Comparison of ENCODE assay signal across 9 mouse cellular contexts in the genomic region with DNA sequence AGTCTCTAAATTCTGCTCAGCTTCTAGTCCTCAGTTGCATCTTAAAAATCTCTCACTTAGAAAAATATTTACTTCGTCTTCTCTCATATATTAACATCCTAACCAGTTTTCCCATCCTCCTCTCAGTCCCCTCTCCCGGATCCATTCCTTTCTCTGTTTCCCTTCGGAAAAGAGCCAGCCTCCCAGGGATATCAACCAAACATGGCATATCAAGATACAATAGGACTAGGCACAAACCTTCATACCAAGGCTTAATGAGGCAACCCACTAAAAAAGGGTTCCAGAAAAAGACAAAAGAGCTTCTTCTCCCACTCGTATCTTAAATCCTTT. TPM values are rescaled to one million over a fixed set of nuclear protein-coding genes. Genes with fewer than 3 reads are reported as not detected.
DNase-seq lines count a peak whose midpoint lies in the region; ATAC-seq and TF ChIP-seq lines count a peak whose summit lies in the region.
"Had no signal": no experiment of that assay in that cellular context is flagged by ENCODE, and none has a peak within 500 bp of the region (broad histone marks: within the 10 kb centered on the region; RNA-seq: fewer than 3 reads in every experiment).

No protein-coding gene starts in this region.

- H3K4me2 ChIP-seq in kidney, embryonic 14.5 days (replicated peaks; ENCODE audit: low read depth, low read length), result peak overlapping the region; percentile 46
- H3K4me2 ChIP-seq in hindbrain, embryonic 15.5 days, result peak overlapping the region; percentile 56
- peak overlapping the region; percentile 54 for H3K4me2 ChIP-seq in midbrain, embryonic 15.5 days

- peak overlapping the region; percentile 49 for H3K4me3 ChIP-seq in kidney, embryonic 14.5 days (ENCODE audit: low read length)
- H3K4me3 ChIP-seq in bone marrow macrophage, adult 2 months (ENCODE audit: insufficient read depth, low read length), result peak overlapping the region; percentile 78
- H3K4me3 ChIP-seq in hindbrain, embryonic 15.5 days, result peak overlapping the region; percentile 61
- H3K4me3 ChIP-seq in midbrain, embryonic 15.5 days, result peak overlapping the region; percentile 64

- H3K9me3 ChIP-seq in kidney, embryonic 14.5 days (ENCODE audit: control insufficient read depth, low read length), result no peaks in the 10 kb centered on the region
- H3K9me3 ChIP-seq in hindbrain, embryonic 15.5 days, result no peaks in the 10 kb centered on the region
- H3K9me3 ChIP-seq in midbrain, embryonic 15.5 days, result no peaks in the 10 kb centered on the region

- no peak for TF ChIP-seq POLR2A in bone marrow macrophage, adult 2 months (IDR thresholded peaks at IDR 0.05; ENCODE audit: borderline replicate concordance, low read depth, low read length)

- no peak for TF ChIP-seq CTCF in bone marrow macrophage, adult 2 months (IDR thresholded peaks at IDR 0.05; ENCODE audit: low read depth, low read length)

- 25% methylated on average over 4 of the region's 4 CpGs for WGBS in kidney, embryonic 14.5 days
- 27% methylated on average over 4 of the region's 4 CpGs for WGBS in hindbrain, embryonic 15.5 days
- WGBS in midbrain, embryonic 15.5 days, result 21% methylated on average over 4 of the region's 4 CpGs

- H3K36me3 ChIP-seq in kidney, embryonic 14.5 days (ENCODE audit: control insufficient read depth, insufficient read depth, low read length), result no peaks in the 10 kb centered on the region
- no peaks in the 10 kb centered on the region for H3K36me3 ChIP-seq in hindbrain, embryonic 15.5 days
- no peaks in the 10 kb centered on the region for H3K36me3 ChIP-seq in midbrain, embryonic 15.5 days (replicated peaks)

- no peaks in the 10 kb centered on the region for H3K27me3 ChIP-seq in kidney, embryonic 14.5 days (ENCODE audit: control insufficient read depth, insufficient read depth, low read length)
- H3K27me3 ChIP-seq in hindbrain, embryonic 15.5 days, result no peaks in the 10 kb centered on the region
- no peaks in the 10 kb centered on the region for H3K27me3 ChIP-seq in midbrain, embryonic 15.5 days (replicated peaks)

- H3K27ac ChIP-seq in kidney, embryonic 14.5 days (ENCODE audit: low read depth, low read length), result peak overlapping the region; percentile 82
- H3K27ac ChIP-seq in bone marrow macrophage, adult 2 months (ENCODE audit: insufficient read depth, low read depth, low read length), result peak overlapping the region; percentile 50
- H3K27ac ChIP-seq in hindbrain, embryonic 15.5 days (replicated peaks), result peak overlapping the region; percentile 91
- peak overlapping the region; percentile 89 for H3K27ac ChIP-seq in midbrain, embryonic 15.5 days

- ATAC-seq in kidney, embryonic 14.5 days (ENCODE audit: low FRiP score, low TSS enrichment), result 0 out of 2 replicates have a peak, but pooled peaks have one; percentile 36
- 0 out of 2 replicates have a peak, but pooled peaks have one; percentile 13 for ATAC-seq in hindbrain, embryonic 15.5 days (ENCODE audit: low FRiP score, low read depth)
- no peak for ATAC-seq in midbrain, embryonic 15.5 days (replicated peaks)

- peak overlapping the region; percentile 48; the same call in 1 of the 2 replicates for H3K9ac ChIP-seq in kidney, embryonic 14.5 days (ENCODE audit: low read depth, low read length)
- H3K9ac ChIP-seq in hindbrain, embryonic 15.5 days, result peak overlapping the region; percentile 58
- H3K9ac ChIP-seq in midbrain, embryonic 15.5 days, result peak overlapping the region; percentile 61

- H3K4me1 ChIP-seq in kidney, embryonic 14.5 days (ENCODE audit: control insufficient read depth, insufficient read depth, low read length), result no peaks in the 10 kb centered on the region
- no peaks in the 10 kb centered on the region for H3K4me1 ChIP-seq in bone marrow macrophage, adult 2 months (ENCODE audit: control insufficient read depth, insufficient read depth, low read length)
- H3K4me1 ChIP-seq in hindbrain, embryonic 15.5 days (replicated peaks), result 0 out of 2 replicates have a peak, but pooled peaks cover 8% of the 10 kb centered on the region
- H3K4me1 ChIP-seq in midbrain, embryonic 15.5 days, result 0 out of 2 replicates have a peak, but pooled peaks cover 3% of the 10 kb centered on the region

- no peak for DNase-seq in kidney, adult 11 months
- no peak for DNase-seq in urinary bladder, postnatal 36 days (ENCODE audit: low spot score in 2 of 2)
- no peak for DNase-seq in layer of hippocampus, adult 9-11 months
- DNase-seq in adrenal gland, postnatal 36 days, result no peak

RNA-seq across cellular contexts. Expression of gene Slc25a14, which starts 0.2 kb away (rescaled TPM):
- 13.5 and 16.4 TPM in 2 replicates for polyA plus RNA-seq in kidney, embryonic 14.5 days (2014; fragmentation: Nextera tagmentation; extraction: Ambion mirVana)
- 5.0 and 6.9 TPM in 2 replicates for polyA plus RNA-seq in bone marrow macrophage, adult 2 months (2012; ENCODE audit: insufficient read depth, insufficient read length, missing spikeins)
- 41.7 and 44.3 TPM in 2 replicates for polyA plus RNA-seq in hindbrain, embryonic 15.5 days (2015; fragmentation: Nextera tagmentation; extraction: Ambion mirVana)
- polyA plus RNA-seq in midbrain, embryonic 15.5 days (2015; fragmentation: Nextera tagmentation; extraction: Ambion mirVana), result 42.0 and 43.4 TPM in 2 replicates
- 10 to 100 TPM; 11.9 to 15.3 TPM for total RNA-seq in adrenal gland, postnatal 36 days (2021)

RNA-seq across cellular contexts. Expression of gene Zfp280c, which starts 28.7 kb away (rescaled TPM):
- polyA plus RNA-seq in kidney, embryonic 14.5 days (2014; fragmentation: Nextera tagmentation; extraction: Ambion mirVana), result 18.5 and 20.4 TPM in 2 replicates
- polyA plus RNA-seq in bone marrow macrophage, adult 2 months (2012; ENCODE audit: insufficient read depth, insufficient read length, missing spikeins), result 8.1 and 11.4 TPM in 2 replicates
- polyA plus RNA-seq in hindbrain, embryonic 15.5 days (2015; fragmentation: Nextera tagmentation; extraction: Ambion mirVana), result 7.7 and 9.9 TPM in 2 replicates
- polyA plus RNA-seq in midbrain, embryonic 15.5 days (2015; fragmentation: Nextera tagmentation; extraction: Ambion mirVana), result 9.2 and 9.3 TPM in 2 replicates
- 10 to 100 TPM; 10.8 to 15.0 TPM for total RNA-seq in adrenal gland, postnatal 36 days (2021)

RNA-seq across cellular contexts. Expression of gene Gpr119, which starts 51.3 kb away (rescaled TPM):
- not detected in 2 replicates for polyA plus RNA-seq in kidney, embryonic 14.5 days (2014; fragmentation: Nextera tagmentation; extraction: Ambion mirVana)
- not detected in 2 replicates for polyA plus RNA-seq in bone marrow macrophage, adult 2 months (2012; ENCODE audit: insufficient read depth, insufficient read length, missing spikeins)
- not detected in 2 replicates for polyA plus RNA-seq in hindbrain, embryonic 15.5 days (2015; fragmentation: Nextera tagmentation; extraction: Ambion mirVana)
- polyA plus RNA-seq in midbrain, embryonic 15.5 days (2015; fragmentation: Nextera tagmentation; extraction: Ambion mirVana), result not detected in 2 replicates
- total RNA-seq in adrenal gland, postnatal 36 days (2021), result under 1 TPM in 1 of 2 experiments, not detected in 1; 0.20 TPM
- total RNA-seq: gastrocnemius, postnatal 14 days had no signal
